Mouse (Mus musculus) heart, postnatal 10 days (tissue): ENCODE results near the gene Stag1. TPM values are rescaled to one million over a fixed set of nuclear protein-coding genes. Genes with fewer than 3 reads are reported as not detected.

Source experiments
- DNase-seq, 2 experiments: peaks; one replicate each; pipeline ENCODE4 v3.0.0; 2021
- intact Hi-C: fragments of 180-260 bp; cut with DNase I; formaldehyde crosslinking; loops from one replicate; pipeline ENCODE4 v1.15.1; 2025
- total RNA-seq, 2 experiments: library from RNA; stranded (reverse); gene quantifications; 2 replicates each; pipeline ENCODE4 v1.2.3; 2021

Gene Stag1
- total RNA-seq: 10 to 100 TPM; 41.3 to 42.6 TPM

GRCm38 (mm10) chr9:100597546-100597945, at the start of gene Stag1:
Gene Stag1 (plus strand): TSS chr9:100597798.
- intact Hi-C loops: no loop called here

GRCm38 (mm10) chr9:100548313-100548712, 49.3 kb upstream of the Stag1 start:
- peak in 1 of 2 experiments; percentile 33 for DNase-seq
- intact Hi-C loops: loop anchor here (5.0 to 10.0 kb wide), 3 partner anchors 41 to 606 kb away; no protein-coding TSS in a partner anchor

More at GRCm38 (mm10) chr9:100597546-100597945, at the start of gene Stag1:
- DNase-seq: no peak

DNA sequence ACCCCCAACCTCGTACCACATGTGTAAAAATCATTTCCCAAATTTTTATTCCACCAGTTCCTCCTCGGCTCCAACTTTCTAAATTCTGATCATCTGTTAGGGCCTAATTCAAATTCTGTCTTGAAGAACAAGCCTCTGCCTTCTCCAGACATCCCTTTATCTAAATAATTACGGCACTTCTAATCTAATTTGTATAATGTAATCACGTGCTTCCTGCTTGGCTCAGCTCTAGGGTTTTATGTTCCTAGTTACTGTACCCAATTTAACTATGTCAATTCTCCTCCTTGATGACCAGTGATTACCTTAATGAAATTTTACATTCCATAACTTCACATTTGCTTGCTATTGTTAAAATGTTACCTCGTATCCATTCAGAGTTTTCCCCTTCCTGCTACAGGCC, 41.9 kb upstream of the Stag1 start:
- intact Hi-C loops: no loop called here
- DNase-seq: no peak

- no peak for DNase-seq
- intact Hi-C loops: no loop called here
Observed at GRCm38 (mm10) chr9:100558023-100558573, 39.5 kb upstream of the Stag1 start.

DNA sequence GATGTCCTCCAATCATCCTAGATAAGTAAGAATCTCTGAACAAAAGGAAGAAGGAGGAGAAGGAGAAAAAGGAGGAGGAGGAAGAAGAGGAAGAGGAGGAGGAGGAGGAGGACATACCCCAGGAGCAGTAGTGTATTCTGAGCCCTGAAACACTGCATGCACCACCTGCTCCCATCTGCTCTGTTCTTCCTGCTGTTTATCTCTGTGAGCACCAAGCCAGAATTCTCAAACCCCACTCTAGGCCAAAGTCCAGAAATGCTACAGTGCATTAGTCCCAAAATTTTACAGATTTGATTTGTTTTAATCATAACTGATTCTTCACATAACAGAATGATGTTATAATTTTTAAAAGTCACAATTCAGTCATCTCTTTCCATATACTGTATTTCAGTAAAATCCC, 38.6 kb upstream of the Stag1 start:
- no peak for DNase-seq
- intact Hi-C loops: no loop called here

- DNase-seq: no peak
- intact Hi-C loops: no loop called here
Observed at GRCm38 (mm10) chr9:100560251-100560890, 37.2 kb upstream of the Stag1 start.

DNA sequence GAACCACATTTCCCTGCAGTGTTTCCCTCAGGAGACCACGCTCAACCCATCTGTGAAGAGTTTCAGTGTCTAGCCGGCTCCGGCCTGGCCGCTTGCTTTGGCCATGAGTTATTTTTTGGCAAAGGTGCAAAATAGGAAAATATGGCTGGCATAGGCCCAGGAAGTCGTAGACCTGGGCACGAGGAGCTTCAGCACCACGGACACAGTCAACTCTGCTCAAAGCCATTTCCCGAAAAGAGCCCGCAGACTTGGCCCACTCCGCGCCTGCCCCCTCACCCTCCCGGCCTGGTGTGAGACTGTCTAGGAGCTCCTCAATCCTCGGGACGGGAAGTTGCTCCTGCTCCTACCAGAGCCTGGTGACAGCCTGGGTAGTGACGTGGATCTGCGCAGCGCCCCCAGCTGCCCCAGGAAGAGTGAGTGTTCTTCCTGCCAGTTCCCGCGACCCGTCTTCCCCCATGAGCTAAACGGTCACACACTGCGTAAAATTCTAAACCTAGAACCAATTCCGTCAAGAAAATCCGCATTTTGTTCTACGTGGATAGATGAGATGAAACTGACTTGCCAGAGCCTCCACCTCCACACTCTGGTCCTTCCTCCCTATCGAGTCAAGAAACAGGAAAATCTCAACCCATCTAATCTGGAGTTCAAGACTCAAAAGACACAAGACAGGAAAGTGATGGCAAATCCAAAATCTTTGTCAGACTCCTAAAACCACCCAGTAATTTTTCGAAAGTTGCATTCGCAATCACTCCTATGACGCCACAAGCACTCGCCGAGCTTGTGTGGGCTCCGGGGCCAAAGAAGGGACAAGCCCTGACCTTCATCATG, 27.6 kb upstream of the Stag1 start:
- DNase-seq: peak; percentile 55 to 65
- intact Hi-C loops: loop anchor here (5.0 kb wide), 1 partner anchor 72 kb away; no protein-coding TSS in a partner anchor

DNA sequence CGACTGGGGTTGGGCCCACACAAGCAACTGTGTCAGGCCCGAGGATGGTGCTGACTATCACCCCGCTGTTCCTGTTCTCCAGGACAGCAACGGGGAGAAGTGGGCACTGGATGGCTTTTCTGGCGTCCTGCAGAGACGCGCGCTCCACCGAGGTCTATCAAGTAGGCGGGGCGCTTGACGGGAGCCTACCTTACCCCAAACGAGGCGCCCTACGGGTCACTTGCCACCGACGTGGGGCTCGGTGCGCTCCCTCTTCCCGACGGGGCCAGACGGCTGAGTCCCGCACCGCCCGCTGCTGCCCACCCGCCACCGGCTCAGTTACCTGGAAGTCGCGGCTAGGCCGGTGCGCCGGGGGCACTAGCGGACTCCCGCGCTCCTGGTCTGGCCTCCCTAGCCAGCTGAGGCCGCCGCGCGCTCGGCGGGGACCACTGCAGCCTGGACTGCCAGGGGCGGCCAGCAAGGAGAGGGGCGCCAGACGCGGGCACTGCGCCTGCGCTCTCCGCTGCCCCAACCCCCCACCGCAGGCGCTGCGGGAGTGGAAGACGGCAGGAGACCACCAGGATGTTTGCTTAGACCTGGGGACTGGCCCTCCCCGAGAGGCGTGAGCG, 26.9 kb upstream of the Stag1 start, which contains the start of gene Slc35g2:
Slc35g2 (minus strand) TSS at position 465 of the 608 bp plus-strand sequence.
- intact Hi-C loops: loop anchor here (5.0 kb wide), 1 partner anchor 72 kb away; no protein-coding TSS in a partner anchor
- DNase-seq: peak; percentile 46 to 57

DNA sequence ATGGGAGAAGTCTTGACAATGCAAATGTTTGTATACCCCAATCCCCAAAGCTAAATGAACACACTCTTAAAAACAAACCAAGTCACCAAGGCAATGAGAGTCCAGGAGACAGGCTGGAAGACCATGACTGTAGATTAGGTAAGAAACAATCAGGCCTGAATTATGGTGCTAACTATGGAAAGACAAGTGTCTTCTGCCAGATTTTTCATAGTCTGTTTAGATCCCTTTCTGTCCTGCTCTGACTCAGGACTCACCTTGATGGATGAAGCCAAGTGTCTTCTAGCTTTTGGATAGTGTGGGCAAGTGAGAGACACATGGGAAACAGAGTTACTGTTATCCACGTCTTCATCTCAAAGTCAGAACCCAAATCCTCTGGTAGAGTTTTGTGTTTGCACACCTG, 26.1 kb upstream of the Stag1 start:
- intact Hi-C loops: loop anchor here (5.0 kb wide), 1 partner anchor 71 kb away; no protein-coding TSS in a partner anchor
- no peak for DNase-seq

GRCm38 (mm10) chr9:100573300-100573699, 24.3 kb upstream of the Stag1 start:
- intact Hi-C loops: loop anchor here (5.0 kb wide), 1 partner anchor 69 kb away; no protein-coding TSS in a partner anchor
- no peak for DNase-seq

- intact Hi-C loops: loop anchor here (5.0 kb wide), 1 partner anchor 68 kb away; no protein-coding TSS in a partner anchor
- DNase-seq: no peak
Observed at GRCm38 (mm10) chr9:100573942-100574341, 23.7 kb upstream of the Stag1 start.

- intact Hi-C loops: no loop called here
Observed at GRCm38 (mm10) chr9:100580196-100580740, 17.3 kb upstream of the Stag1 start.

DNA sequence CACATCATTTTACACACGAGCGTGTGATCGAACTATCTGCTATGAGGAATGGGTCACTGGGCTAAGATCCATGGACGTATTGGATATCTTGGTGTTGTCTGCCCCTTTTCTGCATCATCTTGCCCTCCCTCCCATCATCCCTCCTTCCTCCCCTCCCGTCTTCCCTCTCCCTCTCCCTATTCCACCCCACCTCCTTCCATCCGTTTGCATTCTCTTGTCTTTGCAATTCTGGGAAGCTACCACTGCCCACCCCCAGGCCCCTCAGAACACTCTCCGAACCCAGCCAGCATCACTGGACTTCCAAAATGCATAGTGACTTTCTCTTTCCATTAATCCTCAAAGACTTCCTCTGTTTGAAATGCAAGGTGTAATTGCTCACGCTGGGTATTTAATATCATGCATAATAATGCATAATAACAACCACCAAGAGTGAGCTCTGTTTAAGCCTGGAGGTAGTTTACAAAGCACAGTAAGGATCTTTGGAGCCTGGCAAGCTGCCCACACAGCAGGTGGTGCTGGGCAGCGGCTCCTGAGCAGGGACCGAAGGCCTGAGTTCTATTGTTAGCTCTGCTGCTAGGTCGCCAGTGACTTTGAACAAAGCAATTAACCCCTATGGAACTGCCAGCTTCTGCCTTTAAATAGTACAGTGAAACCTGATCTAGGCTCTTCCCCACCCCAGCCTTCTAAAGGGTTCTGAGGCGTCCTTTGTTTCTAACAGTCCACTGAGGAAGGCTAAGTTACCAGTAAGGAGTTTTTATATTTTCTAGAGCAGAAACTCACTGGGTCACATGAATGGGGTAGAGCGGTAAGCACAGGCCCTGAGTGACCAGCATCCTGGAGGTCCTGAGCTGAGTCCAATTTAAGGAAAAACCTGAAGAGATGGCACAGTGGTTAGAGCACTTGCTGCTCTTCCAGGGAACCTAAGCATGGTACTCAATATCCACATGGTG, 15.8 kb upstream of the Stag1 start:
- DNase-seq: peak; percentile 60 to 70
- intact Hi-C loops: no loop called here

More at GRCm38 (mm10) chr9:100580196-100580740, 17.3 kb upstream of the Stag1 start:
- DNase-seq: no peak

GRCm38 (mm10) chr9:100582883-100583575, 14.6 kb upstream of the Stag1 start:
- intact Hi-C loops: loop anchor here (1.0 kb wide), 1 partner anchor 39 kb away; no protein-coding TSS in a partner anchor
- no peak for DNase-seq

- intact Hi-C loops: no loop called here
- no peak for DNase-seq
Observed at GRCm38 (mm10) chr9:100584031-100584430, 13.6 kb upstream of the Stag1 start.

DNA sequence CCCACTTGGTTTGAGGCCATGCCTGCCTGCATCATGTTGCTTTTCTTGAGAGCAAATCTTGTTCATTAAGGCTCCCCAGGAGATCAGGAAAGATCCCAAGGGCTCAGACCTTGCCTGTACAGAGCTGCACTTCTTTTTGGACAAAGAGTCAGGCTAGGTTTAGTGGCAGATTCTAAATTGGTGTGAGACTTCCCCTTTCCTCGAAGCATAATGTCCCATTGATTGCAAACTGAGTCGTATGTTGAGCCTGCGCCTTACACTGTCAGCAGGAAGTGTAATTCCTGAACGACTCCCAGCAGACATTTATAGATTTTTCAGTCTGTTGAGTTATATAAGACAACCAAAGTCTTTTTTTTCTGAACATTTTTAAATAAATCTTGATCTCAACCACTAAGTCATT, 7.1 kb upstream of the Stag1 start:
- intact Hi-C loops: no loop called here
- DNase-seq: no peak

GRCm38 (mm10) chr9:100596317-100596716, 1.3 kb upstream of the Stag1 start:
- DNase-seq: no peak
- intact Hi-C loops: no loop called here

DNA sequence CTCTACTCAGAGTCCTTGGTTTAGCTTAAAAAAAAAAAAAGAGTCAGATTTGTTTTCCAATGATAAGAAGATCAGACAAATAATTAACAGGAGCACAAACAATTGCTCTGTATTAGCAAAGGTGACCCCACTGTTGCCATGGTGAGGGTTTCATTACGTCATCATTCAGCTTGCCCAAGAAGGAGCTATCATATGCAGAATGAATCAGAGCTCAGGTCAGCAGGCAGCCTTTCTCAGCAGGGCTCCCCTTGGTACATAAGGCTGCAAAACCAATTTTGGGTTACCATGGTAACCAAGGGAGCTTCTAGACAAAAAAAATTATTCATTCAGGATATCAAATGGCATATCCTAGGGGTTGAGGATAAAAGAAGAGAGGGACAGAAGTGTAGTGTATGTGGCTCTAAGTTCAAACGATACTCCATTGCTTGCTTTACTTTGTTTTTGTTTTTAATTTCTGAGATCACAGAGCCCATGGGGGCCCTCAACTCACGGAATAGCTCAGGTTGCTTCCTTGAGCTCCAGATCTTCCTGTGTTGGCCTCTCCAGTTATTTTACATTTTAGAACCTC, 2.2 kb downstream of the Stag1 start:
- DNase-seq: no peak
- intact Hi-C loops: no loop called here
